Mouse (Mus musculus): ENCODE measurements around the gene Gns.
A peak's percentile ranks its signal among the peaks of the same experiment; 100 is the strongest.
"Not testable (repeated sequence)": the region's sequence is repeated elsewhere in the genome, so short reads cannot be mapped to it uniquely, and the experiment has no call there.

Gns gene

DNA sequence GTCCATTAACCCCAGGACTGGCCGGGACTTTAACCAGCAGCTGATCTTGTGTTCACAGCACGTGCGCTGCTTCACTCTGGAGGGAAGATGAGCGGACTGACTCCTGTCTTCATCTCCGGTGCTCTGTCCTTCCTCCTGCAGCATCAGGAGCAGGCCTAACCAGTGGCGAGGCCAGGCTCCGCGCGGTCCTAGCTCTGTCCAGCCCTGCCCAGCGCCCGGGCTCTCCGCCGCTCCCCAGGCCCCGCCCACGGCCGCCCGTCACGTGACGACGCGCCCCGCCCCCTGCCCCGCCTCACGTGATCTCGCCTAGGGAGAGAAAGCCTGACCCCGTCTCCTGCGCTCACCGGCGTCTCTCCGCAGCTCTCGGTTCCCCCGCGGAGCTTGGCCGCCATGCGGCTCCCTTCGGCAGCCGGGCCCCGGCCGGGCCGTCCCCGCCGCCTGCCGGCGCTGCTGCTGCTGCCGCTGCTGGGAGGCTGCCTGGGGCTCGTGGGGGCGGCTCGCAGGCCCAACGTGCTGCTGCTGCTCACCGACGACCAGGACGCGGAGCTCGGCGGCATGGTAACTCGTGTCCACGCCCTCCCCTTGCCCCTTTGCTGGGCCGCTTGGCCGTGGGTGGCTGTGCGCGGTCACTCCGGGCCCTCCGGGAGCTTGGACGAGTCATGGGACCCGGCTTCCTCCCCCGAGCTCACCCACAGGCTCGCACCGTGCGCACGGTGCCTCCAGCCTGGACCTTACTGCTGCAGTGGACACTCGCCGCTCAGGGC lies at the start of gene Gns:
Gene Gns (plus strand): TSS at position 290 of the 764 bp plus-strand sequence.
- DNase-seq: peak; percentile 84

DNA sequence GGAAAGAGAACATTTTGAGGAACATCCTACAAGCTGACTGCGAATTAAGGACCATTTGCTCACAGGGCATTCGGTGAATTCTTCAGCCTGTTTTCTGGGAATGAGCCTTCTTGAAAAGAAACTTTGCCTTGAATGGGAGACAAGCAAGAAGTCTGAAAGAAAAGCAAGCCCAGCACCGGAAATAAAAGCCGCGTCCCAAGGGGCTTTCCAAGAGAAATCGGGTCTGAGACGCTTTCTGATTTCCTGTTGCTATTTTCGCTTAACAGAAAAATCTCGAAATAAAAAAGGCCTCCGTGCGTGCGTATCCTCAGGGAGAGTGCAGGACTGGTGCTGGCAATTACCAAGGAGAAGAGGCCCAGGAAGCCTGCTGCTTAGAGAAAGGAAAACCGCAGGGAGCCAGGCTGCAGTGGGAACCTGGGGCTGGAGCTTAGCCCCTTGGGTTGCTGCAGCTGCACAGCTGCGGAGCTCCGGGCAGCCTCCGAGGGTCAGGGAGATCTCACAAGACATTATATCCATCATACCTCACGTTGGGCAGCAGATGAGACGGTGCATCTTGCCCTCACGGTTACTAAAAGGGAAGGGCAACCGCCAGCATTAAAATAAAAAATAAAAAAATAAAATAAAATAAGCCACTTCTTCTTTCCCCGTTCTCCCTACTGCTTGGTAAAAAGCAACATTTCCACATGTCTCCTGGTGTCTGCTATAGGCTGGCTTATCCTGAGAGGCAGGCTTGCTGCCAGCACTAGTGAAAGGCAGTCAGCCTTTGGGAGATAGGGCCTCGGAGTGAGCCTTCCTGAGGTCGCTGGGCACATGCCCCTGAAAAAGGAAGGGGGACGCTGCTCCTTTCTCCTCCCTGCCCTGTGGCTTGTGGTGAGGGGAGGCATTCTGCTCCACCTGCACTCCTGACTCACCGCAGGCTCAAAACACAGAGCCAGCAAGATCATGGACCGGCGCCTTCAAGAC lies 49.3 kb upstream of the Gns start:
- no peak for DNase-seq

DNA sequence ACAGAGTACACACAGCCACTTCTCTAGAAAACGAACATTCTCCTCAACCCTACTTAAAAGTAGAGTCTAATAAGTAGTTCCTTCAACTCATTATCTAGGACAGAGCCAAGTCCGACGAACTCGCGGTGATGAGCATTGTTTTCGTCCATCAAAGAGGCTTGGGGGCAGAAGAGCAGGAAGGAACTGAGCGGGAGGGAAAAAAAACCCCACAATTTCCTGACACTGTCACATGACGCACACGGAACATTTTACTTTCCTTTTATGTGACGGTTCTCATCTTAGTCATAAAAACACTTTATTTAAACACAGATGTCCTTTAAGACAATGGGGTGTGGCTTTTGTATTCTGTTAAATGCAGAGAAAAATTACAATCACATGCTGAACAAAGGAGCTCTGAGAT lies 48.5 kb upstream of the Gns start:
- DNase-seq: no peak

DNA sequence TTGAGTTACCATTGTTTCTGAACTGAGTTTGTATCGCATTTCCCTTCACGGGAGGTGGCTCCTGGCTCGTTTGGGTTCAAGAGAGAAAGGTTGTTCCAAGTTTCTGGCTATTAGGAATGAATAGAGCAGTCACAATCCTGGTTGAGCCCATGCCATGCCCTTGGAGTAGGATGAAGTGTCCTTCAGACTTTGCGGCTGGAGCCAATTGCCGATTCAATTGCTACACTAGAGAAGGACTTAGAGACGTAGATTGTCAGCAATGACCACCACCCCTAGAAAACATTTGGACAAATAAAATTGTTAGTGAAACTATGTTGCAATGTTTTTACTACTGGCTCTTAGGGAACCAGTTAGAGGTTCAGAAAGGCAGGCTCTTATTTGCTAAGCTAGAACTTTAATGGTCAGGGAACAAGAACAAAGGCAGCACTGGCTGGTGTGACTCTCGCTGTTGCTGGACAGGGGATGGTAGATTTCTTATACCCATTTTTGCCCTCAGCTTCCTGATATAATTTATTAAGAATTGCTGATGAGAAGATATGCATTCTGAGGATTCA lies 46.4 kb upstream of the Gns start:
- DNase-seq: no peak

DNA sequence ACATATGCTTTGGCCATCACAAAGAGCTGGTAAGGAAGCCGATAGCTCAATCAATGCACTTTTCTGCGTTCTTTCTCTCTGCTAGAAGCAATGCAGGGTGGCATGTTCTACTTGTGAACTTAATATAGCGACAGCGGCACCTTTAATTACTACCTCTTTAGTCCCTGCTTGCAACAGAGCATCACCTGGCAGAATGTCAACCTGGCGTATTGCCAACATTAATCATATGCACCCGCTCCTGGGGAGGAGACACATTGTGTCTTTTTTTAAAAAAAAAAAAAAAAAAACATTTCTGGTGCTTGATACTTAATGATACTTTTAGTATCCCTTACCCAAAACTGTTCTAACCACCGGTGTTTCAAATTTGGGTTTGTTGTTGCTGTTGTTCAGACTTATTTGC lies 41.4 kb upstream of the Gns start:
- DNase-seq: peak; percentile 31

DNA sequence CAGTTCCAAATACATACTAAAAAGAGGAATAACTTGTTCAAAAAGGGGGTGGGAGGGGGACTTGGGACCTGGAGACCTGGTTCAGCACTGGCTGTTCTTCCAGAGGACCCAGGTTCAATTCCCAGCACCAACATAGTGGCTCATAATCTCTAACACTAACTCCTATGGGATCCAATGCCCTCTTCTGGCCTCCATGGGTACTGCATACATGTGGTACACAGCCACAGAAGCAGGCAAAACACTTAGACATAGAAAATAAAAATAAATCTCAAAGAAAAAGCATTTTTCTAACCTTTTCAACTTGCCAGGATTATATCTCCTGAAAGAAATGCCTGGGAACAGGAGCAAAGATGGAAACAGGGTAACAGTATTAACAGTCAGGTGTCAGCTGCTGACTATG lies 38.7 kb upstream of the Gns start:
- no peak for DNase-seq

DNA sequence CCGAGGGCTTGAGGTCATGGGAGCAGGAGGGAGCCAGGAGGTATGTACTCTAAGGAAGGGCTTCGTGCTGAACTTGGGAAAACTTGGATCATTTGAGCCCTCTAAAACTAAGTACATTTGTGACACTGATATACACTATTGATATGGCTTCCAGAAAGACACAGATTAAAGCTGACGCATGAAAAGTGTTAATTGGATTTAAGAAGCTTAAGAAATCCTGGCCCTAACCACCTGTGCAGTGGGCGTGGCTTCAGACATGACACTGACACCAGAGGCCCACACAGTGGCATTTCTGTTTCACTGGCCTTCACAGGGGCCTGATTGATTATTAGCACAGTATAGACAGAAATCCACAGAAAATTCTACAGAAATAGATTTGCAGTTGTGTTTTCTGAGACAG lies 35.3 kb upstream of the Gns start:
- no peak for DNase-seq

DNA sequence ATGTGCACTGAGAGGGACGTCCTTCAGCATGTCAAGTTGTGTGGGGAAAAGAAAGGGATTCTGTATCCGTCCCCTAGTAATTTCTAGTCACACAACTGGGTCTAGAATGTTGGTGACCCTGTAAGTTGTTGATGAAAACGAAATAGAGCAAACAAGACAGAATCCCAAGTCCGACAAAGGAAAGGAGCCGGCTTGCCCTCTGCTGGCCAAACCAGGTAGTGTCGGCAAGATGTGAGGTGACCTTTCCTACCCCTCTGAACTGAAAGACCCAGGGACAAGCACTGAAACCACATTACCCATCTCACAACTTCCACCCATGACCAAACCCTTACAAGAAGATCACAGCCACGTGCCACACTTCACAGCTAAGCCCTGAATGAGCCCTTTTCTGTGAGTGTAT lies 34.0 kb upstream of the Gns start:
- peak; percentile 54 for DNase-seq

DNA sequence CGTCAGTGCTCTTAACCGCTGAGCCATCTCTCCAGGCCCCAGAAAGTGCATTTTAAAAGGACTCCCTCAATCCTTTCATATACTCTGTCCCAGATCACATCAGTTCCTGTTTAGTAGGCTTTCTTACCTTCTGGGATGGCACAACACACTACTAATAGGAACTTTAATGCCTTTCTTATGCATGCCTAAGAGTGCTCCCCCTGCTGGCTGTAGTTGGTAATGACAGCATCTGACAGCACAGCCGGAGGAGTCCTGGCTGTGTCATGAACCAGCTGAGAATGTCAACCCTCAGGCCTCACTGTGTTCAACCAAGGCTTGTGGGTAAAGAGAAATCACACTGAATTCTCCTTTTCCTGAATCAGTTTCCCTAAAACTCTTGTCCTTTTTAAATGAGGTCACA lies 30.3 kb upstream of the Gns start:
- peak; percentile 49 for DNase-seq

DNA sequence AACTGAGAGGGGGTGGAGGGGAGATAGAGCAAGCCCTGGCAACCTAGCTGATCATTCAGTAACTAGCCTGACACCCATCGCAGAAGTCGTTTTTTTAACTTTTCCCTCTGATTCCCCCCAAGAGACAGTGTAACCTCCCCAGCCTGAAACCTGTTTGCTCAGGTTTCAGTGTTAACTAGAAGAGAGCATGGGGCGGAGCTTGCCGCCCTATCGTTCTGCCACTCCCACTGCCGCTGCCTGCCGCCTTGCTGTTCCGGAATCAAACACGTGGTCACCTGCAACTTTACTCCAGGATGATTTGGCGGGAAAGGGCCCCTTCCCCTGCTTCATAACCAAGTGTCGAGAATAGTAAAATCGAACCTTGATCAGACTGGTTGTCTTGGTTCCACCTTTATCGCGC lies 28.4 kb upstream of the Gns start:
- DNase-seq: not testable (repeated sequence)

DNA sequence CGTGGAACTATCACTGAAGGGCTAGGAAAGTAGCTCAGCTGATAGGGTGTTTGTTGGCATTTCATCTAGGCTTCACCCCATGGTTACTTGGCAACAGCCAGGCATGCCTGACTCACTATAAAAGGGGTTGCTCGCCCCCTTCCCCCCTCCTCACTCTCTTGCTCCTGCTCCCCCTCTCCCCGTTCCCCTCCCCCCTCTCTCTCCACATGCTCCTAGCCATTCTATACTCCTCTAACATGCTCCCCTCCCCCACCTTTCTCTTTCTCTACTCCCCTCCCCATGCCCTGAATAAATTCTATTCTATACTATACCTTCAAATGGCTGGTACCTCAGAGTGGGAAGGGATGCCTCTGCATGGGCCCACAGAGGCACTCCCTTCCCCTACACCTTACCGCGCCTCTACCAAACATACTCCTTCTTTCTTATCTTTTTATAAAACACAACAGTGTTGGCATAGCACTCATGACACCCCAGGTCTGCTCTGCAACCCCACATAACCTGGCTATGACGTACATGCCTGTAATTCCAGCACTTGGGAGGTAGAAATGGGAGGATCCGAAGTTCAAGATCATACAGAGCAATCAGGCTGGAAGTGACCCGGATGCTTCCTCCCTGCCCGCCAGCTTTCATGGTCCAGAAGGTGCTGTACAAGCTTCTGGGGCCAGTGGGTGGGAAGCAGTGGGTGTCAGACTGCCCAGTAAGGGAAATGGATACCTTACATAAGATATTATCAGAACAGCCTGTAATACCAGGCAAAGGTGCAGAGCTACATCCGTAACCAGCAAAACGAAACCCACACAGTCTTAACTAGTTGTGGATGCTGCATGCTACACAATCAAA lies 23.9 kb upstream of the Gns start:
- DNase-seq: no peak

DNA sequence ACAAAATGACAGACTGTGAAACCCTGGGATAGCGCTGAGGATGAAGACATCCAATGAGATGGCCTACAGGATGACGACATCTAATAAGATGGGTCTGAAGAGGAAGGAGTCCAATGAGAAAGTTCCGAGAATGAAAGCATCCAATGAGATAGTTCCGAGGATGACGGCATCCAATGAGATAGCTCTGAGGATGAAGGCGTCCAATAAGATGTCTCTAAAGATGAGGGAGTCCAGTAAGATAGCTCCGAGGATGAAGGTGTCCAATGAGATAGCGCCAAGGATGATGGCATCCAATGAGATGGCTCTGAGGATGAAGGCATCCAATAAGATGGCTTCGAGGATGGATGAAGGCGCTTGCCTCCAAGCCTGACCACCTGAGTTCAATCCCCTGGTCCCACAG lies 22.6 kb upstream of the Gns start:
- no peak for DNase-seq

DNA sequence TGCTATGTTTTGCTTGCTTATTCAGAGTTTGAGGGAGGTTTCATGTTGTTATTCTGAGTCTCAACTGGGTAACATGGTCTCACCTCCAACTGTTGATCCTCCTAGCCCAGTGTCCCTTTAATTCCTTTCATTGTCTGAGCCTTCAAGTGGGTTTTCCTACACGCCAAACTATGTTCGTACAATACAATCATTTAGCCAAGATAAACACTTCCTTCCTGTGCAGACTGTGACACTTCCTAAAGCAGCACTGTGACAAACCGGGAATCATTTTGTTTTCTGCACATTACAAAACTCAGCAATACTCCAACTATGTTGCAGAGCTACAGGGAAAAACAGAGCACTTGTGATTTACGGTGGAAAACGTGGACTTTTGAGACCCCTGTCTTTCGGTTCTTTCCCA lies 21.0 kb upstream of the Gns start:
- no peak for DNase-seq

DNA sequence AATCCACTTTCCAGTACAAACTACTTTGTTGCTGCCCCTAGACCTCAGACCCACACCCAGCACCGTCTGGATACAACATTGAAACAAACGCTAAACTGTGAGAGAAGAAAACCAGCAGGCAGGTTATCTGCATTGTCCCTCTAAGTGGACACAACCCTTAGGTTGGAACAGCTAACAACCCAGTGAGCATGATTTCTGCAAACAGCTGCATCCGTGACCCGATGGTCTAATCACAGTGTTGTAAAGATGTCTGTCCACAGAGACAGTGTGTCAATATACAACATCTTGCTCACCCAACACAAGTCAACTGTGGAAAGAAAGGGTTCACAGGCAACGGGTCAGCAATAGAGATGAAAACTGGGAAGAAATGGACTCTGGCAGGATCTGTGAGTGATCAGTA lies 15.6 kb upstream of the Gns start:
- no peak for DNase-seq

DNA sequence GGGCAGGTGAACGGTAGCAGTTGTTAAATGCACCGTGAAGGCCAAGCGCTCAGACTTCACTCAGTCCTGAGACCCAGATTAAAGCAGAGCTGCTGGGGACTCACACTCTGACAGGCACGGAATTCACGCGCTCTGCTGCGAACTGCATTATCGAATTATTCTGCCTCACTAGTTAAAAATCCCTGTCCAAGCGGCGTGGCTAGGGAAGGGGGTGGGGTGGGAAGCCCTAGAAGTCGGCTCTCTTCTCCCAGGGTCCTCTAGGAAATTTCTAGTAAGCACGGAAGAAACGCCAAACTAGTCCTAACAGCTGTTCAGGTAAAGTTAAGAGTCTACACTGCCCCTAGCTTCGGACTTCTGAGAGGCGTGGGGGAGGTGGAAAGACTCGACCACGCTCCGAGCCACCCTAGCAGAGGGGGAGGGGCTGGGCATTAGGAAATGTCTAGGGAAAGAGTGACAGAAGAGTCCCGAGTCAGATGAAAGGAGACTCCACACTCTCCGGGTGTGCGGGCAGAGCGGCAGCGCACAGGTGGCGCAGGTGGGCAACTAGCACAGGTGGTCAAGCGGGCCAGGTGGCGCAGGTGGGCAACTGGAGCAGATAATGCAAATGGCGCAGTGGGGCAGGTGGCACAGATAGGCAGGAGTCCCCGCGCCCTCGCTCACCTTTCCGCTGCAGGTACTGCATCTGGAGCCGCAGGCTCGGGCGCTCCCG lies 14.4 kb upstream of the Gns start:
- DNase-seq: no peak

DNA sequence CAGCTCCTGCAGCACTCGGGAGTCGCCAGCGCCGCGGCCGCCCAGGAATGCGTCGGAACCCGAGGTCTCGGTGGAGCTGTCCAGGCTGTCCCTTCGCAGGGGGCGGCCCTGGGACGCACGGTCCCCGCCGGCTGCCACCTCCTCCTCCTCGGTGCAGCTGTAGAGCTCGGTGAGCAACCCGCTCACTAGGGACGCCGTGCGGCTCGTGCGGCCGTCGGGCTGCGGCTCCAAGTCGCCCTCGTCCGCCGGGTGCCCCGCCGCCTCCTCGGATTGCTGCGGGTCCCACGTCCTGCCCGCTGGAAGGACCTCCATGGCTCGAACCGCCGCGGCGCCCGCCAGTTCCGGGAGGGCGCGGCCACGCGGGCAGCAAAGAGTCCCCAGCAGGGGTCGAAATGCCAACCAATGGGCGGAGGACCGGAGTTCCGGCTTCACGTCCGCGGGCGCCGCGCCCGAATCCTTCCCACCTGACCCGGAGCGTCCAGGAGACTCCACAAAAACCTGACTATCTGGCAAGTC lies 13.8 kb upstream of the Gns start, which contains the start of gene Tbc1d30:
Gene Tbc1d30 (minus strand): TSS at position 213 of the 516 bp plus-strand sequence.
- DNase-seq: peak; percentile 27

DNA sequence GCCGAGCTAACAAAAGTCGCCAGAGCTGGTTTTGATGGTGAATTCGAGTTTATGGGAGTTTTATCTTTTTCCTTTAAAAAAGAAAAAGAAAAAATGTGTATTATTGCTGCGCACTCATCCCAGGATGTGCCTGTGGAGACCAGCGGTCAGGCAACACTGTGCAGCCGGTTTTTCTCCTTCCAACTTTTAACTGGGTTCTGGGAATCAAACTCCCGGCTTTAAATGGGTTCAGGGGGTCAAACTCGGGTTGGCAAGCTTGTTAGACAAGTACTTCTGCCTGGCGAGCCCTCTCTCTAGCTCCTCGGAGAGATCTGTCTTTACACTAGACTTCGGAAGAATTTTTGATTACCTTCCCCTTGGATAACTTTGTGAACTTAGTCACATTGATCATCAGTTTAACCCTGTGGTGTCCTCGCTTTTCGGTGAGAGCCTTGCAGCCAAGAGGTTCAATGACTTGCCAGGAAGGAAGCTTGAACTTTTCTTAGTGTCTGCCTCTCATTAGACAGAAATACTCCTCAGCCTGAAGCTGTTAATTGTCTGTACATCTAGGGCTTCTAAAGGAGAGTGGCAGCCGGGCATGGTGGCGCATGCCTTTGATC lies 13.1 kb upstream of the Gns start:
- no peak for DNase-seq

DNA sequence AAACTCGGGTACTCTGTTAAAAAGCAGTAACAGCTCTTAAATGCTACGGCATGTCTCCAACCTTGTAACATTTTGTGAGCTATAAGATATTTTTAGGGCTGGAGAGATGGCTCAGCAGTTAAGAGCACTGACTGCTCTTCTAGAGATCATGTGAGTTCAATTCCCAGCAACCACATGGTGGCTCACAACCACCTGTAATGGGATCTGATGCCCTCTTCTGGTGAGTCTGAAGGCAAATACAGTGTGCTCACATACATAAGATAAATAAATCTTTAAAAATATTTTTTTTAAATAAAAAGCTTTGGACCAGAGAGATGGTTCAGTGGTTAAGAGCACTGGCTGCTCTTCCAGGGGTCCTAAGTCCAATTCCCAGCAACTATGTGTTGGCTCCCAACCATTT lies 4.5 kb upstream of the Gns start:
- DNase-seq: no peak

DNA sequence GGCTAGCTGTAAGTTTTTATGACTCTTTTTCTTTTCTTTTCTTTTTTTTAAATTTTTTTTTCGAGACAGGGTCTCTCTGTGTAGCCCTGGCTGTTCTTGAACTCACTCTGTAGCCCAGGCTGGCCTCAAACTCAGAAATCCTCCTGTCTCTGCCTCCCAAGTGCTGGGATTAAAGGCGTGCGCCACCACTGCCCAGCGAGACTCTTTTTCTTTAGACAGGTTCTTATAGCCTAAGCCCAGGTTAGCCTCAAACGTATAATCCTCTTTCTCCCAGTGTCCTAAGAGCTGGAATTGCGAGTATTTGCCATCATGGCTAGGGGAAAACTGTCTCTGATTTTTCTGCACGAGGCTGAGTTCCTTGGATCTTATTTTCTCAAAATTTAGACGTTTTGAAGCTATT lies 1.7 kb upstream of the Gns start:
- DNase-seq: no peak

DNA sequence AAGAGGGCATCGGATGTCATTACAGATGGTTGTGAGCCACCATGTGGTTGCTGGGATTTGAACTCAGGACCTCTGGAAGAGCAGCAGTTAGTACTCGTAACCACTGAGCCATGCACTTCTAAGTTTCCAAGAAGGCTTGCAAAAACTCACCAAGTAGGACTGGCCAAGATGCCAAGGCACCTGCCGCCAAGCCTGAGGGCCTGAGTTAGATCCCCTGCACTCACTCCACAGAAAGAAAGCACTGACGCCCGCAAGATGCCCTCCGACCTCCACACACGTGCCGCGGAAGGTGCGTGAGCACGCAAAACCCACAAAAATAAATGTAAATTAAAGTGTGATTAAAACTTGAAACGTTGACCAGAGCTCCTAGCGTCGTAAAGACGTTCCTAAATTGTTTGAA lies 584 bp upstream of the Gns start:
- DNase-seq: peak; percentile 48

DNA sequence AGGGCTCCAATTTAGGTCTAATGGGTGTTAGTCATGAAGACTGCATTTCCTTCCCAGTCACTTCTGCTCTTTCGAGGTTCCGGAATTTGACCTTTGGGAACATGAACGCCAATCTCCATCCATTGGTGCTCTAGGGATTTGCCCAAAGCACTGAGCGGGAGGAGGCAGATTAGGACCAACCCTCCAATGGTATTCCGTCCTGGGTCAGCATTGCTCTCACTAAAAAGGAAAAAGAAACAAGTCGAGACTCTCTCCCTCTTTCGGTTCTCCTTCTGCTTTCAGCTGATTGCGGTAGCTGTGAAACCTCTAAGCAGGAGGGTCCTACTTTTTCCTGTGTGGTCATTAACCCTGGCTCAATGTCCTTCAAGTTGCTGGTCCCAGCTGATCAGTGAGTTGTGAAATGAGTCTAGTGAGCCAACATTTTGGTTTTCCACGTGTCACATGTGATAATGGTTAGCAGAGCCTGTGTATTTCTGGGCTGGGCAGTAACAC lies 937 bp downstream of the Gns start:
- DNase-seq: no peak

Measured in cerebellum, adult 9-11 months (tissue).